Mouse (Mus musculus) intestine, embryonic 14.5 days (tissue): ENCODE measurements around the gene Mymk. TPM values are rescaled to one million over a fixed set of nuclear protein-coding genes. Genes with fewer than 3 reads are reported as not detected.

ENCODE experiments used
- ATAC-seq: fragments of 200-750 bp; cut with Nextera tagmentation; replicated peaks from 2 replicates; pipeline ENCODE4 v1.8.0; 2017; ENCODE audit warnings: low read depth, moderate number of reproducible peaks, moderate TSS enrichment, moderate library complexity; ENCODE audit not compliant: low FRiP score, low TSS enrichment
- DNase-seq: peaks from one replicate; pipeline ENCODE4 v3.0.0-alpha.2; 2018; ENCODE audit warnings: low spot score
- H3K27ac ChIP-seq: fragments of 300-500 bp; sonication (generic); 2 replicates; pipeline ENCODE4 v1.5.1; 2014; ENCODE audit warnings: low read depth, mild to moderate bottlenecking, control low read depth
- H3K27me3 ChIP-seq: fragments of 300-500 bp; sonication (generic); replicated peaks from 2 replicates; pipeline ENCODE4 v1.6.1; 2014; ENCODE audit warnings: low read length, control low read depth; ENCODE audit not compliant: control insufficient read depth, insufficient read depth
- H3K36me3 ChIP-seq: fragments of 300-500 bp; sonication (generic); 2 replicates; pipeline ENCODE4 v1.6.1; 2014; ENCODE audit warnings: low read length, control low read depth; ENCODE audit not compliant: control insufficient read depth, insufficient read depth
- H3K4me1 ChIP-seq: fragments of 300-500 bp; sonication (generic); replicated peaks from 2 replicates; pipeline ENCODE4 v1.6.1; 2014; ENCODE audit warnings: low read length, control low read depth, mixed read lengths; ENCODE audit not compliant: control insufficient read depth, insufficient read depth
- H3K4me2 ChIP-seq: fragments of 300-500 bp; sonication (generic); 2 replicates; pipeline ENCODE4 v1.6.1; 2014; ENCODE audit warnings: low read length
- H3K4me3 ChIP-seq: fragments of 300-500 bp; sonication (generic); 2 replicates; pipeline ENCODE4 v1.5.1; 2014; ENCODE audit warnings: low read depth, low read length, control low read depth, mixed read lengths
- H3K9ac ChIP-seq: fragments of 300-500 bp; sonication (generic); 2 replicates; pipeline ENCODE4 v1.6.1; 2014; ENCODE audit warnings: mild to moderate bottlenecking, low read length
- H3K9me3 ChIP-seq: fragments of 300-500 bp; sonication (generic); 2 replicates; pipeline ENCODE4 v1.6.1; 2016; ENCODE audit warnings: low read length, control low read depth; ENCODE audit not compliant: control insufficient read depth
- WGBS: fragments of 180-500 bp; shearing (Covaris S2); extraction: QIAGEN DNeasy Blood & Tissue Kit; methylation state at CpG from one replicate; pipeline ENCODE4 v1.1.7; 2014; 5-methylcytosine and 5-hydroxymethylcytosine counted together
- polyA plus RNA-seq: library from polyadenylated mRNA; unstranded; fragments of >200 nt; fragmentation: Nextera tagmentation; extraction: Ambion mirVana; gene quantifications from 2 replicates; pipeline ENCODE4 v1.2.1, GENCODE M21; 2014

Gene Mymk
- polyA plus RNA-seq, 1 experiment from 2014 or later, result not detected

- Histone ChIP-seq H3K4me3 (no peak overlapping the region), H3K4me1 (peaks cover 5% of the 10 kb centered on the region; the same call in 1 of the 2 replicates), H3K27ac (no peak overlapping the region), H3K27me3 (no peaks in the 10 kb centered on the region), H3K9ac (no peak overlapping the region), H3K9me3 (no peaks in the 10 kb centered on the region), H3K36me3 (no peaks in the 10 kb centered on the region), H3K4me2 (no peak overlapping the region)
- 92% methylated on average over 3 of the region's 3 CpGs for WGBS
- DNase-seq (no peak), ATAC-seq (no peak)
These were observed 45.6 kb downstream of the Mymk start for GRCm38 (mm10) chr2:27026332-27026731.

- Histone ChIP-seq H3K27me3 (no peaks in the 10 kb centered on the region), H3K4me2 (no peak overlapping the region), H3K9me3 (no peaks in the 10 kb centered on the region), H3K9ac (no peak overlapping the region), H3K27ac (no peak overlapping the region), H3K4me1 (peaks cover 5% of the 10 kb centered on the region; the same call in 1 of the 2 replicates), H3K36me3 (peaks cover 1% of the 10 kb centered on the region; the same call in 1 of the 2 replicates), H3K4me3 (no peak overlapping the region)
- DNase-seq, result no peak
- WGBS, result 86% methylated on average over 3 of the region's 3 CpGs
- no peak for ATAC-seq
These were observed 46.4 kb downstream of the Mymk start for GRCm38 (mm10) chr2:27025545-27025944.

- H3K27me3 ChIP-seq, result no peaks in the 10 kb centered on the region
- no peak overlapping the region for H3K27ac ChIP-seq
- H3K36me3 ChIP-seq, result peaks cover 13% of the 10 kb centered on the region
- H3K9me3 ChIP-seq, result no peaks in the 10 kb centered on the region
- no peak for ATAC-seq
- no peak for DNase-seq
- H3K9ac ChIP-seq, result no peak overlapping the region
- H3K4me1 ChIP-seq, result peaks cover 5% of the 10 kb centered on the region; the same call in 1 of the 2 replicates
- 83% methylated on average over 14 of the region's 14 CpGs for WGBS
- no peak overlapping the region for H3K4me2 ChIP-seq
- H3K4me3 ChIP-seq, result no peak overlapping the region
These were observed 47.8 kb downstream of the Mymk start for GRCm38 (mm10) chr2:27024136-27024535.

GRCm38 (mm10) chr2:27022612-27023011 lies 49.4 kb downstream of the Mymk start:
- H3K4me1 ChIP-seq, result peaks cover 2% of the 10 kb centered on the region; the same call in 1 of the 2 replicates
- WGBS, result 81% methylated on average over 6 of the region's 6 CpGs
- ATAC-seq, result no peak

GRCm38 (mm10) chr2:27021103-27021502 lies 50.9 kb downstream of the Mymk start:
- Histone ChIP-seq H3K9ac (no peak overlapping the region), H3K4me3 (no peak overlapping the region), H3K36me3 (peaks cover 43% of the 10 kb centered on the region), H3K4me2 (no peak overlapping the region), H3K27me3 (no peaks in the 10 kb centered on the region), H3K9me3 (no peaks in the 10 kb centered on the region), H3K4me1 (no peaks in the 10 kb centered on the region), H3K27ac (no peak overlapping the region)
- WGBS, result 85% methylated on average over 1 of the region's 1 CpGs
- DNase-seq (no peak), ATAC-seq (no peak)

More at GRCm38 (mm10) chr2:27022612-27023011, 49.4 kb downstream of the Mymk start:
- no peak overlapping the region for H3K4me3 ChIP-seq
- H3K27me3 ChIP-seq, result no peaks in the 10 kb centered on the region
- H3K27ac ChIP-seq, result no peak overlapping the region
- H3K36me3 ChIP-seq, result peaks cover 28% of the 10 kb centered on the region
- no peak overlapping the region for H3K9ac ChIP-seq
- no peak overlapping the region for H3K4me2 ChIP-seq
- no peaks in the 10 kb centered on the region for H3K9me3 ChIP-seq
- DNase-seq, result no peak

- H3K36me3 ChIP-seq, result peaks cover 59% of the 10 kb centered on the region
- no peak overlapping the region for H3K27ac ChIP-seq
- H3K4me1 ChIP-seq, result no peaks in the 10 kb centered on the region
- no peak for ATAC-seq
- no peak for DNase-seq
- 77% methylated on average over 2 of the region's 2 CpGs for WGBS
- H3K4me2 ChIP-seq, result no peak overlapping the region
- H3K27me3 ChIP-seq, result no peaks in the 10 kb centered on the region
- H3K9ac ChIP-seq, result no peak overlapping the region
- H3K4me3 ChIP-seq, result no peak overlapping the region
- no peaks in the 10 kb centered on the region for H3K9me3 ChIP-seq
These were observed 52.4 kb downstream of the Mymk start for GRCm38 (mm10) chr2:27019530-27019929.

- Histone ChIP-seq H3K4me2 (no peak overlapping the region), H3K9ac (no peak overlapping the region), H3K4me1 (no peaks in the 10 kb centered on the region), H3K4me3 (no peak overlapping the region), H3K9me3 (no peaks in the 10 kb centered on the region), H3K36me3 (peaks cover 76% of the 10 kb centered on the region), H3K27me3 (no peaks in the 10 kb centered on the region), H3K27ac (no peak overlapping the region)
- DNase-seq (peak; percentile 76), ATAC-seq (0 out of 2 replicates have a peak, but pooled peaks have one; percentile 52)
- WGBS, result 52% methylated on average over 5 of the region's 5 CpGs
These were observed 54.2 kb downstream of the Mymk start for GRCm38 (mm10) chr2:27017802-27018201.

Other genes with a start within 250 kb of the Mymk start
- gene Abo, start 207.2 kb downstream of the Mymk start, polyA plus RNA-seq, result not detected in 2 replicates
- gene Surf6, start 169.3 kb downstream of the Mymk start, polyA plus RNA-seq, result 13.6 and 15.0 TPM in 2 replicates
- 28.4 and 31.7 TPM in 2 replicates for gene Med22, start 161.5 kb downstream of the Mymk start, polyA plus RNA-seq
- gene Rpl7a, start 161.4 kb downstream of the Mymk start, polyA plus RNA-seq, result 782 and 796 TPM in 2 replicates
- 38.5 and 41.6 TPM in 2 replicates for gene Surf2, start 155.8 kb downstream of the Mymk start, polyA plus RNA-seq
- 53.3 and 57.0 TPM in 2 replicates for gene Surf1, start 155.6 kb downstream of the Mymk start, polyA plus RNA-seq
- gene Surf4, start 138.3 kb downstream of the Mymk start, polyA plus RNA-seq, result 181 and 195 TPM in 2 replicates
- gene Stkld1, start 138.1 kb downstream of the Mymk start, polyA plus RNA-seq, result not detected in 2 replicates
- 48.2 and 52.7 TPM in 2 replicates for gene Rexo4, start 107.8 kb downstream of the Mymk start, polyA plus RNA-seq
- gene Adamts13, start 98.8 kb downstream of the Mymk start, polyA plus RNA-seq, result 0.15 and 0.16 TPM in 2 replicates
- 55.0 and 56.8 TPM in 2 replicates for gene Cacfd1, start 62.3 kb downstream of the Mymk start, polyA plus RNA-seq
- gene Slc2a6, start 44.2 kb downstream of the Mymk start, polyA plus RNA-seq, result 0.76 and 0.94 TPM in 2 replicates
- 2.0 TPM in 2 replicates for gene Adamtsl2, start 7.2 kb upstream of the Mymk start, polyA plus RNA-seq
- 0.24 and 0.42 TPM in 2 replicates for gene Fam163b, start 70.3 kb upstream of the Mymk start, polyA plus RNA-seq
- gene Dbh, start 93.1 kb upstream of the Mymk start, polyA plus RNA-seq, result 1.1 and 2.1 TPM in 2 replicates
- 10.8 and 13.1 TPM in 2 replicates for gene Sardh, start 176.2 kb upstream of the Mymk start, polyA plus RNA-seq